Mouse (Mus musculus): ENCODE results near the gene Eif2a. TPM values are rescaled to one million over a fixed set of nuclear protein-coding genes. Genes with fewer than 3 reads are reported as not detected.

Gene Eif2a
- polyA plus RNA-seq (2016; fragmentation: Nextera tagmentation; extraction: Ambion mirVana): 57.0 and 58.1 TPM in 2 replicates

DNA sequence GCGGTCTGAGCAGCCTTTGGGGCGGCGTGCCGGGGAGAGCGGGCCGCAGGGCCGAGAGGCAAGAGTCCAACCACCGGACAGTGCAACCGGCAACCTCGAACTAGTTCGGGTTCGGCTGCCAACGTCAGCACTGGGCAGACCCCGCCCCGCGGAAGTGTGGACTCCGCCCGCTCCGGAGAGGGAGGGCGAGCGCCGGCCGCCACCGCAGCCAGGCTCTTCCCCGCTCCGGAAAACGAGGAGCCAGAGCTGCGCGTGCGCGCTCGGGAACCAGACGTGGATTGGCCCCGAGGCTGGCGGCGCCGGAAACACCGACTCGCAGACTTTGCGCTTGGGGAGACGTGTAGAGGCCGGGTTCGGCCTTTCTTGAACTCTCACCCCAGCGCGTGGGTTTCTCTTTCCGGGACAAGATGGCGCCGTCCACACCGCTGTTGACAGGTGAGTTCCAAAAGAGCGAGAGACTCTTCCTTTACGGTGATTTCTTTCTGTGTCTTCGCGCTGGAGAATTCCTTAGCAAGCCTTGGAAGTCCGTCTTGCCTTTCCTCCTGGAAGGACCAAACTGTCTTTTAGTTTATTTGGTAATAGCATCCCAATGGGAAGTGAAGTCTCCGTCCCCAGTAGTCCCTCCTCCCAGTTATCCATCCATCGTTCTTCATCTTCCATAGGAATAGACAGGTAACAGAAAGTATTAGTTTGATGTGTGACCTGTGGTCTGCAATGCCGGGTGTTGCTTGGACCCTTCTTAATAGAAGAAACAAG lies at the start of gene Eif2a, which contains the start of gene Serp1:
Gene Eif2a (plus strand): TSS at position 170 of the 756 bp plus-strand sequence.
Gene Serp1 (minus strand): TSS at position 241 of the 756 bp plus-strand sequence.
- Histone ChIP-seq H3K9me3 (no peaks in the 10 kb centered on the region), H3K4me1 (peaks cover 22% of the 10 kb centered on the region), H3K27ac (peak within 1 kb of the TSS; percentile 98), H3K27me3 (ENCODE audit: poor library complexity, severe bottlenecking) (no peaks in the 10 kb centered on the region), H3K36me3 (replicated peaks) (peaks cover 32% of the 10 kb centered on the region), H3K4me3 (peak within 1 kb of the TSS; percentile 98)
- under 1% methylated on average over 56 of the region's 57 CpGs for WGBS
- peak; percentile 97 for DNase-seq (ENCODE audit: extremely low spot score, low spot score)

DNA sequence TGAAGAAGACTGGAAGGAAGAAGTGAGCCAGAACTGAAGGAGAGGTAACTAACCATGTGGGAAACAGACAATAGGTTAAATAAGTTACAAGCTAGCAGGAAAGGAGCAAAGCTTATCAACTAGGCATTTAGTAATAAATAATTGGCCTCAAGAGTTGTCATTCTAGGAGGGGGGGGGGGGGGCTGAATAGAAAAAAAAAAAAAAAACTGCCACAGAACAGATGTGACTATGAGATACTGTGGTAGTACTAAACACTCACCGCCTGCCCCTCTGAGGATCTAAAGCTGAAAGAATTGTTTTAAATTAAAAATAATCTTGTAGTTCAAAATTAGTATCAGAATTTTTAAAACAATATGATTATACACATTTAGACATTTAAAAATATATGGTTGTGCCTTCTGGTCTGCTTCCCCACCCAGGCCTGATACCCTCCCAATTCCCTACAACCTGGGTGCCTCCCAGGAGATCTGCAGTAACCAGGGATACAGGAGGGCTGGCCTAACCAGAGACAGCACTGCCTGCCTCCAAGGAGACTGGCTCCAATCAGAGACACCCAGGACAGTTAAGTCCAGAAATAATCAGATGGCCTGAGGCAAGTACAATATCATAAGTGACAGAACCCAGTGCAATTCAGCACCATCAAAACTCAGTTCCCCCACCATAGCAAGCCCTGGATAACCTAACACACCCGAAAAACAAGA lies 46.7 kb upstream of the Eif2a start:
- no peak for DNase-seq (ENCODE audit: extremely low spot score, low spot score)
- no peaks in the 10 kb centered on the region for H3K4me1 ChIP-seq
- H3K36me3 ChIP-seq (replicated peaks): no peaks in the 10 kb centered on the region
- H3K27ac ChIP-seq: no peak overlapping the region
- no peak overlapping the region for H3K4me3 ChIP-seq
- H3K27me3 ChIP-seq (ENCODE audit: poor library complexity, severe bottlenecking): no peaks in the 10 kb centered on the region
- WGBS: 98% methylated on average over 2 of the region's 2 CpGs
- no peaks in the 10 kb centered on the region for H3K9me3 ChIP-seq

DNA sequence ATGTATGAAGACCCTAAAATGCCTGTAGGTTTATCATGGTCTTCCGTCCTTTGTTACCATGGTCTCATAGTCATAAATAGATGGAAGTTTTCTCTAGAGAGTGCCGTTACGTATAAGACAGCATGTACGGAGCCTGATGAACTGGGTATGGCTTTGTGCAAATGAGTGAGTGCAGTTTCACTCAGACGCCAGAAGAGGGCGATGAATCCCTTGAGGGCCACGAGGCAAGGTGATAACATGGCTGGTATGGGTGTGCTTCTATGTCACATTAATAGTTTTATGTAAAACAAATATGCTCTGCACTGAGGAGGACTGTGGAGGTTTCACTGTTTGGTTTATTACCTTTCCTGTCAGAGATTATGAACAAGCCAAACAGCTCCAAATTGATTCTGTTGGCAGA lies 39.7 kb upstream of the Eif2a start:
- 70% methylated on average over 7 of the region's 7 CpGs for WGBS
- Histone ChIP-seq H3K27me3 (ENCODE audit: poor library complexity, severe bottlenecking) (no peaks in the 10 kb centered on the region), H3K36me3 (replicated peaks) (no peaks in the 10 kb centered on the region), H3K9me3 (no peaks in the 10 kb centered on the region), H3K4me1 (no peaks in the 10 kb centered on the region), H3K27ac (no peak overlapping the region), H3K4me3 (no peak overlapping the region)
- no peak for DNase-seq (ENCODE audit: extremely low spot score, low spot score)

DNA sequence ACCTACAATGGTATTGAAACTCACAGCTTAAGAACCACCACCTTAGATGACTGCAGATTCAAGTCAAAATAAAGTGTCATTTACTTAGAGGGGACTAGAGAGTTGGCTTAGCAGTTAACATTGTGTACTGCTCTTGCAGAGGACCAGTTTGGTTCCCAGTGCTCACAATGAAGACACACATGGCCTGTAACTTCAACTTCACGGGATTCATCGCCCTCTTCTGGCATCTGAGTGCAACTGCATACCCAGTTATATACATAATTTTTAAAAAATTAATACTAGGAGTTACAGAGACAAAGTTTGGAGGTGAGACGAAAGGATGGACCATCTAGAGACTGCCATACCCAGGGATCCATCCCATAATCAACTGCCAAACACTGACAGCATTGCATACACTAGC lies 38.5 kb upstream of the Eif2a start:
- 69% methylated on average over 3 of the region's 3 CpGs for whole genome bisulfite sequencing
- Histone ChIP-seq H3K27me3 (ENCODE audit: poor library complexity, severe bottlenecking) (no peaks in the 10 kb centered on the region), H3K9me3 (no peaks in the 10 kb centered on the region), H3K27ac (no peak overlapping the region), H3K36me3 (replicated peaks) (no peaks in the 10 kb centered on the region), H3K4me3 (no peak overlapping the region), H3K4me1 (no peaks in the 10 kb centered on the region)
- no peak for DNase-seq (ENCODE audit: extremely low spot score, low spot score)

DNA sequence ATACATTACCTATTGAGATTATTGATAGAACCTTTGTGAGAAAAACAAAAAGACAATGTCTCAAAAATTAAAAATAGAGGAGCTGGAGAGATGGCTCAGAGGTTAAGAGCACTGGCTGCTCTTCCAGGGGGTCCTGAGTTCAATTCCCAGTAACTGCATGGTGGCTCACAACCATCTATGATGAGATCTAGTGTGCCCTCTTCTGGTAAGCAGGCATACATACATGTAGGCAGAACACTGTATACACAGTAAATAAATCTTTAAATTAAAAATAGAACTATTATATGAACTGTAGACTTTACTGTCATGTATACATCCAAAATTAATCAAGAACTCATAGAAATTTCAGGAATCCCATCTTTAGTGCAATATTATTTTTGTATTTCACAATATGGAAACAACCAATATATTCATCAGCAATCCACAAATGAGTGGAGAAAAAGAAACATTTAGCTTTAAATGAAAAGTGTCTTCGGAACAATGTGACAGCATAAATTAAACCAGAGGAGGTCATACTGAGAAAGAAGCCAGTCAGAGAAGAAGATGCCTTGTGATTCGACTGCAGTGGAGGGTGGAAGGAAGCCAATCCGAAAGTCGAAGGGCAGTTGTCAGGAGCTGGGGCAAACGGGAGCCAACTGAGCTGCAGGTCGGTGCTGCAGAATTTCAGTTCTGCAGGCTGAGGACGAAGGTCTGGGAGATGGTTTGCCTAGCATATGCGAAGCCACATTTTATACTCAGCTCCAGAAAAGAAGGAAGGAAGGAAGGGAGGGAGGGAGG lies 37.4 kb upstream of the Eif2a start:
- Histone ChIP-seq H3K4me3 (no peak overlapping the region), H3K9me3 (no peaks in the 10 kb centered on the region), H3K36me3 (replicated peaks) (no peaks in the 10 kb centered on the region), H3K4me1 (no peaks in the 10 kb centered on the region), H3K27ac (no peak overlapping the region), H3K27me3 (ENCODE audit: poor library complexity, severe bottlenecking) (no peaks in the 10 kb centered on the region)
- WGBS: 89% methylated on average over 7 of the region's 8 CpGs
- no peak for DNase-seq (ENCODE audit: extremely low spot score, low spot score)

DNA sequence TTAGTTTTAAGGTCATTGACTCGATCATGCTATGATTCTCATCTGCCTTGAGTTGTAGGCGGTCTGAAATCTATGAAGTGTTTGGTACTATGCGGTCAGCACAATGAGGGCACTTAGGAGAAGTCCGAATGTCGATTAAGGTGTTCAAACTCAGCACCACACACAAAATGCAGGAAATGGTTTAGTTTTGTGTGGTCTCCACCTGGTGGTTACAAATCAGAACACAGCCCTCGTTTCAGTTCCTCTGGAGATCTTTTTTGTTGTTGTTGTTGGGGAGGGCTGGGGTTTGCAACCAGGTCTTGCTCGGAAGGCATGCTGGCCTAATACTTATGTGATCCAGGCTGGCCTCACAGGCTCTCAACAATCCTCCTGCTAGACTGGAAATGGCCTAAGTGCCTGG lies 34.8 kb upstream of the Eif2a start:
- no peaks in the 10 kb centered on the region for H3K4me1 ChIP-seq
- no peaks in the 10 kb centered on the region for H3K9me3 ChIP-seq
- DNase-seq (ENCODE audit: extremely low spot score, low spot score): no peak
- WGBS: 77% methylated on average over 7 of the region's 7 CpGs
- no peaks in the 10 kb centered on the region for H3K36me3 ChIP-seq (replicated peaks)
- no peak overlapping the region for H3K27ac ChIP-seq
- H3K4me3 ChIP-seq: no peak overlapping the region
- H3K27me3 ChIP-seq (ENCODE audit: poor library complexity, severe bottlenecking): no peaks in the 10 kb centered on the region

DNA sequence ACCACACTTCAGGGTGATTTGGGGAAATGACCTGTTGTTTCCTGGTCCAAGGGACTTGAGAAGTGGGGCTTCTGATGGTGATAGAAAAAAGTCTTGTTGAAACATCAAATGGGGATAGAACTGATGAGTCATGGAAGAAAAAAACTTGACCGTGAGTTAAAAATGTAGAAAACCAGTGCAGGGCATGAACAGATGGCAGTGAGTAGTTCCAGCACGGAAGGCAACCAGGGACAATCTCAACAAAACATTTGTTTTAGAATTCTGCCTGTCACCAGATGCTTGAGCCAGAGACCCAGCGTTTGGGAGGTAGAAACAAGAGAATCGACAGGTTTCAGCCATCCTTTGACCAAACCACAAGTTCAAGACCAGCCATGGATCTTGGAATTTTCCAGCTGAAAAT lies 32.0 kb upstream of the Eif2a start:
- no peak overlapping the region for H3K27ac ChIP-seq
- WGBS: 87% methylated on average over 4 of the region's 4 CpGs

DNA sequence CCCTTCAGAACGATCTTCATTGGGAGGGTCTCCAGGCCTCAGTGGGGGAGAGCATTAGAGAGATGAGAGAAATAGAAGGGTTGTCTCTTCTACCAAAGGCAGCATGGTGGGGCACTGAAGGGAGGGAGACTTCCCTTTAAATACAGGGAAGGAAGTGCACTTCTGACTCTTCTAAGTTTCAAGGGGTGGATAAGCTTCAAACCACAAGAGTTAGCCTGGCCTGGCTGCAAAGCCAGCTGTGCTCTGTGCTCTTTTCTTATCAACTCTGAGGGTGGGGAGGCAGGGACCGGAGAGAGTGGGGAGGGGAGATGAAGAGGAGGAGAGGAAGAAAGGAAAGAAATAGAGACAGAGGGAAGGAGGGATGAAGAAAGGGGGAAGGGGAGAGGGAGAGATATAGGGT lies 23.7 kb upstream of the Eif2a start:
- Histone ChIP-seq H3K27ac (no peak overlapping the region), H3K27me3 (ENCODE audit: poor library complexity, severe bottlenecking) (no peaks in the 10 kb centered on the region), H3K9me3 (no peaks in the 10 kb centered on the region), H3K36me3 (replicated peaks) (no peaks in the 10 kb centered on the region), H3K4me3 (no peak overlapping the region), H3K4me1 (no peaks in the 10 kb centered on the region)
- WGBS: 75% methylated on average over 2 of the region's 2 CpGs
- no peak for DNase-seq (ENCODE audit: extremely low spot score, low spot score)

More for the DNA sequence above, 32.0 kb upstream of the Eif2a start:
- DNase-seq (ENCODE audit: extremely low spot score, low spot score): no peak
- Histone ChIP-seq H3K9me3 (no peaks in the 10 kb centered on the region), H3K27me3 (ENCODE audit: poor library complexity, severe bottlenecking) (no peaks in the 10 kb centered on the region), H3K36me3 (replicated peaks) (no peaks in the 10 kb centered on the region), H3K4me3 (no peak overlapping the region), H3K4me1 (no peaks in the 10 kb centered on the region)

DNA sequence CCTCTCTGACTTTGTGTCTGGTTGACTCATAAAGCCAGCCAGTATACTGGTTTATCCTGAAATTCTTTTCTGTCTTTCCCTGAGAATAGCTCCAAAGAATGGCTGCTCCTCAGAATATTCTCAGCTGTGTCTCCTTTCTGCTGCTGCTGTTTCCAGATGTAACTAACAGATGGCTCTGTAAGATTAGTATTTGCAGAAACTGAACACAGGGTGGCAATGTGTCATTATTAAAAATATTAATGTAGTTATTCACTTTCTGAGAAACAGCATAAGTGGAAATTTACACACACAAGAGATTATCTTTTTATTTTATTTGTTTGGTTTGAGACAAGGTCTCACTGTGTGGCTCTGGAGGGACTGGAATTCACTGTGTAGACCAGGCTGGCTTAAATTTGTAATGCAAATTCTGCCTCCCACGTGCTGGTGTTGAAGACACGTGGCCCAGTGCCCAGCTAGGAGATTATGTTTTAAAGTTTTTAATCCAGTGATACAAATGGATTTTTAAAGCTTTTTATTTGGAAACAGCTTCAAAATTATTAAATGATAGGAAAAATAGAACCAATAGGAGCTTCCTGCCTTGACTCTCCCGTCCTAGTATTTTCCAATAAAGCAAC lies 21.8 kb upstream of the Eif2a start:
- Histone ChIP-seq H3K27me3 (ENCODE audit: poor library complexity, severe bottlenecking) (no peaks in the 10 kb centered on the region), H3K9me3 (no peaks in the 10 kb centered on the region), H3K4me1 (no peaks in the 10 kb centered on the region), H3K27ac (no peak overlapping the region), H3K4me3 (no peak overlapping the region), H3K36me3 (replicated peaks) (no peaks in the 10 kb centered on the region)
- DNase-seq (ENCODE audit: extremely low spot score, low spot score): no peak
- 65% methylated on average over 3 of the region's 3 CpGs for WGBS

DNA sequence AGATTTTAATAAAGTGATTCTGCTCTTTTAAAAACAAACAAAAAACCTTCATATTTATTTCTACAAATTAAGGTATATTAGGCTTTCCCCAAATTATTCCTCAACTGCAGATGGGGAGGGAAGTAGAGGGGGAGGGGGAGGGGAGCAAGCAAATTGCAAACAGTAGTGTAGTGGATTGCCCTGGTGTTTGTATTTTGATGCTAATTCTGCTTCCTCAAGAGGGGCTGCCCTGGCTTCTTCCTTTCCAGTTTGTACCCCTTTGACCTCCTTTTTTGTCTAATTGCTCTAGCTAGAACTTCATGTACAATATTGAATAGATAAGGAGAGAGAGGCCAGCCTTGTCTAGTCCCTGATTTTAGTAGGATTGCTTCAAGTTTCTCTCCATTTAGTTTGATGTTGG lies 20.9 kb upstream of the Eif2a start:
- H3K4me1 ChIP-seq: no peaks in the 10 kb centered on the region
- H3K4me3 ChIP-seq: no peak overlapping the region
- no peak for DNase-seq (ENCODE audit: extremely low spot score, low spot score)
- no peak overlapping the region for H3K27ac ChIP-seq
- H3K27me3 ChIP-seq (ENCODE audit: poor library complexity, severe bottlenecking): no peaks in the 10 kb centered on the region
- no peaks in the 10 kb centered on the region for H3K36me3 ChIP-seq (replicated peaks)
- no peaks in the 10 kb centered on the region for H3K9me3 ChIP-seq

DNA sequence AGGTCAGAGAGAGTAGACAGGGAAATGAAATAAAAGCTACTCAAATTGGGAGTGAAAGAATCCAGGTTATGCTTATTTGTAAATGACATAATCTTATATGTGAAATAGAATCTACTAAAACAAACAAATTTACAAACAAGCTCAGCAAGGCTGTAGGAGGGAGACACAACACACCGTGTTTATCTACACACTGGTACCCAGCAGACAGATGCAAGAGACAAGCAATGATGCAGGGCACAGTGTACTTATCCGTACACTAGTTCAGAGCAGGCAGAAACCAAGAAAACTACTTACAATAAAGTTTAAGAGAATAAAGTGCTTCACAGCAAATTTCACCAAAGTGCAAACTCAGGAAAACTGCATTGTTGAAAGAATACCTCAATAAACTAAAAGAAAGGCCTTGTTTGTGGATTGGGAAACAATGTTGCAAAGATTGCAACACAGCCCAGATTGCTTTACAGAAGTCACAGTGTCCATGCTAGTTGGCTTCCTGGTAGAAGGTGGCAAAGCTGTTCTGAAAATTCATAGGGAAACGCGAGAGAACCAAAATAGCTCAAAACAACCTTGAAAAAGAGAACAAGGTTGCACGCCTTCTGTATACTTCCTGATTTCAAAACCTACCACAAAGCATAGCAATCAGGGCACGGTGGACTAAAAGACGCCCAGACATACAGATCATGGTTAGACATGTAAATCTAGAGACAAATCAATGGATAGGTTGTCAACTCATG lies 17.4 kb upstream of the Eif2a start:
- no peaks in the 10 kb centered on the region for H3K4me1 ChIP-seq
- H3K27me3 ChIP-seq (ENCODE audit: poor library complexity, severe bottlenecking): no peaks in the 10 kb centered on the region
- no peak for DNase-seq (ENCODE audit: extremely low spot score, low spot score)
- no peak overlapping the region for H3K27ac ChIP-seq
- H3K4me3 ChIP-seq: no peak overlapping the region
- 89% methylated on average over 7 of the region's 7 CpGs for WGBS
- no peaks in the 10 kb centered on the region for H3K36me3 ChIP-seq (replicated peaks)
- no peaks in the 10 kb centered on the region for H3K9me3 ChIP-seq

DNA sequence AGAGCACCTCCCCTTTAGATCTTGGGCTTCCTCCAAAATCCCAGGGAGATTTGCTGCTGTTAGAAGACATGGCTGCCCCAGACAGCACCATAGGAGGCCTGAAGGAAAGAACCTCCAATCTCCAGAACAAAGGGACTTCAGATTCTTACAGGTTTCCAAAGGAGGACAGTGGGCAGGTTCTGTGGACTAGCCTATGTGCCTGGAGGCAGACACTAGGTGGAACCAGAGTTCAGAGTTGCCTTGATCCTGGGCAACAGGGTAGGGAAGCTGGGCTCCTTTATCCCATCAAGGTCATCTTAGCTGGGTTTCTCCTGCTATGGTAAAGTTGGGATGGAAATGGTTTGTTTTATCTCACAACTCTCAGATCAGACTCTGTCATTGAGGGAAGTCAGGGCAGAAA lies 14.0 kb upstream of the Eif2a start:
- H3K27me3 ChIP-seq (ENCODE audit: poor library complexity, severe bottlenecking): no peaks in the 10 kb centered on the region
- H3K36me3 ChIP-seq (replicated peaks): no peaks in the 10 kb centered on the region
- no peak overlapping the region for H3K4me3 ChIP-seq
- no peaks in the 10 kb centered on the region for H3K4me1 ChIP-seq
- no peaks in the 10 kb centered on the region for H3K9me3 ChIP-seq
- H3K27ac ChIP-seq: no peak overlapping the region
- DNase-seq (ENCODE audit: extremely low spot score, low spot score): no peak
